Mouse (Mus musculus) C2C12 (cell line): ENCODE results near the gene Noc4l.

ENCODE experiments used
- CEBPB ChIP-seq: IDR thresholded peaks from one replicate; pipeline ENCODE4 v1.6.1; 2011; ENCODE audit warnings: low read depth, mild to moderate bottlenecking, control low read depth, moderate library complexity
- CTCF ChIP-seq: IDR thresholded peaks from one replicate; pipeline ENCODE4 v1.5.1; 2011; ENCODE audit not compliant: control insufficient read depth, insufficient read depth, insufficient read length
- MAX ChIP-seq: IDR thresholded peaks from one replicate; pipeline ENCODE4 v1.6.1; 2011; ENCODE audit warnings: mild to moderate bottlenecking, control low read depth
- MYOG ChIP-seq: IDR thresholded peaks from one replicate; pipeline ENCODE4 v1.6.1; 2011; ENCODE audit not compliant: control insufficient read depth, insufficient read length; ENCODE audit errors: extremely low read depth
- USF1 ChIP-seq: IDR thresholded peaks from one replicate; pipeline ENCODE4 v1.6.1; 2011; ENCODE audit warnings: low read depth, mild to moderate bottlenecking, control low read depth, moderate library complexity

DNA sequence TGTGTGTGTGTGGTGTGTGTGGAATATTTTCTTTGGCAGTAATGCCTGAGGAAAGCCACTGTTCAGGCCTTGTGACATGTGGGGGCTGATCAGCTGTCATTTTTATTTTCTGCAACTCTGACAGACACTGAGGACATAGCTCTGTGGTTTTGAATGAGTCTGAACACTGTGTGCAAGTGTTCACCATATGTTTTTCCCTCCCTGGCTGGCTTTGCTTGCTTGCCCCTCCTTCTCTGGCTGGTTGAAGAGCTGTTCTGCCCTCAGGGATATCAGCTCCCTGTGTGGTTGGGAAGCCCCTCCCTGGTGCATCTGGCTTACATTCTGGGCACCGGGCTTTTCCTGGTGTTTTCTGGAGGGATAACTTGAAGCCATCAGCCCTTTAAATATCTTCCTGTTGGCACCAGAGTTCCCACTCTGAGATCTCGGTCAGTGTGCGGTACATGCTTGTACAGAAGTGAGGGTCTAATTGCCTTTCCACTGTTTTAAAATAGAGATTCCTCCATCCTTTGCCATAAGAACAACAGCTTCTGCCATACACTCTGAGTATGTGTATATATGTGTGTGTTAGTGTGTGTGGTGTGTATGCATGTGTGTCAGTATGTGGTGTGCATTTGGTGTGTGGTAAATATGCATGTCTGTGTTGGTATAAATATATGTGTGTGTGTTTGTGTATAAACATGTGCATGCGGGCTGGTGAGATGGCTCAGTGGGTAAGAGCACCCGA is 41.6 kb downstream of the Noc4l start:
- TF ChIP-seq CTCF (no peak), MYOG (no peak), MAX (no peak), USF1 (no peak), CEBPB (no peak)
